Mouse (Mus musculus) ES-E14 (cell line): ENCODE results near the gene Cass4. TPM values are rescaled to one million over a fixed set of nuclear protein-coding genes. Genes with fewer than 3 reads are reported as not detected.

Experiments
- DNase-seq: peaks from one replicate; pipeline ENCODE4 v3.0.0-alpha.2; 2013; ENCODE audit warnings: low read depth, low spot score
- H3K27ac ChIP-seq: 2 replicates; pipeline ENCODE4 v1.5.1; 2012; ENCODE audit warnings: low read depth, mild to moderate bottlenecking, low read length, moderate library complexity, mixed read lengths; ENCODE audit not compliant: poor library complexity, insufficient read depth, severe bottlenecking
- H3K36me3 ChIP-seq: 2 replicates; pipeline ENCODE4 v1.6.1; 2012; ENCODE audit warnings: mild to moderate bottlenecking, low read length, moderate library complexity, mixed read lengths; ENCODE audit not compliant: control insufficient read depth, poor library complexity, insufficient read depth, severe bottlenecking
- H3K4me1 ChIP-seq, 2 experiments: fragments of 150-350 bp in 1 of 2; sonication (generic) in 1 of 2; 2 replicates each; pipeline ENCODE4 v1.6.1; 2012; ENCODE audit warnings: low read length in 2 of 2, mild to moderate bottlenecking in 1 of 2, mixed read lengths in 1 of 2; ENCODE audit not compliant: control insufficient read depth in 2 of 2, insufficient read depth in 2 of 2, poor library complexity in 1 of 2
- H3K4me3 ChIP-seq, 2 experiments: fragments of 150-350 bp in 1 of 2; sonication (generic) in 1 of 2; 2 replicates each; pipeline ENCODE4 v1.5.1; 2012; ENCODE audit warnings: low read length in 2 of 2, low read depth in 1 of 2, mild to moderate bottlenecking in 1 of 2, mixed read lengths in 1 of 2; ENCODE audit not compliant: insufficient read depth in 1 of 2, poor library complexity in 1 of 2, severe bottlenecking in 1 of 2
- H3K9ac ChIP-seq: 2 replicates; pipeline ENCODE4 v1.6.1; 2012; ENCODE audit warnings: low read depth, mild to moderate bottlenecking, low read length, mixed read lengths; ENCODE audit not compliant: poor library complexity, insufficient read depth, severe bottlenecking
- H3K9me3 ChIP-seq: fragments of 150-350 bp; sonication (generic); 2 replicates; pipeline ENCODE4 v1.6.1; 2012; ENCODE audit warnings: low read depth, mild to moderate bottlenecking, low read length; ENCODE audit not compliant: control insufficient read depth, insufficient read depth
- CHD2 ChIP-seq: IDR thresholded peaks from 2 replicates; pipeline ENCODE4 v1.6.1; 2014; ENCODE audit warnings: mild to moderate bottlenecking, low read depth, low read length, inconsistent platforms
- HCFC1 ChIP-seq: IDR thresholded peaks from 2 replicates; pipeline ENCODE4 v1.6.1; 2012; ENCODE audit warnings: low read length, inconsistent platforms, borderline replicate concordance; ENCODE audit not compliant: insufficient read depth
- MAFK ChIP-seq: IDR thresholded peaks from 2 replicates; pipeline ENCODE4 v1.6.1; 2014; ENCODE audit warnings: mild to moderate bottlenecking, low read depth, low read length, inconsistent platforms; ENCODE audit not compliant: insufficient read depth
- ZC3H11A ChIP-seq: IDR thresholded peaks from 2 replicates; pipeline ENCODE4 v1.6.1; 2012; ENCODE audit warnings: low read depth, mild to moderate bottlenecking, inconsistent platforms, low read length, borderline replicate concordance
- ZNF384 ChIP-seq: IDR thresholded peaks from 2 replicates; pipeline ENCODE4 v1.6.1; 2012; ENCODE audit warnings: low read depth, low read length, inconsistent platforms
- in situ Hi-C, 2 experiments: fragments of 600-800 bp; cut with MboI; formaldehyde crosslinking; loops; one replicate each; pipeline ENCODE4 v1.15.1; 2025; ENCODE audit warnings: low sequenced_read_pairs in 2 of 2, inconsistent platforms in 1 of 2; ENCODE audit not compliant: unreplicated experiment in 2 of 2
- total RNA-seq: library from RNA; depleted of rRNA; stranded (reverse); fragments of 300-350 nt; gene quantifications from 2 replicates; pipeline ENCODE4 v1.2.3, GENCODE M21; 2012; rRNA removed

Gene Cass4
- 2.5 and 2.8 TPM in 2 replicates for total RNA-seq

- Histone ChIP-seq H3K9me3 (no peaks in the 10 kb centered on the region), H3K36me3 (no peaks in the 10 kb centered on the region), H3K27ac (no peak within 1 kb of the TSS; the same call in 1 of the 2 replicates), H3K4me1 (peaks cover 3 to 29% of the 10 kb centered on the region in 2 experiments; a peak in 2 of 4 replicates), H3K4me3 (peak within 1 kb of the TSS; percentile 2 to 25), H3K9ac (no peak within 1 kb of the TSS)
- DNase-seq, result no peak
- in situ Hi-C loops, result no loop called here
- peak; percentile 86 for TF ChIP-seq ZNF384
- TF ChIP-seq ZC3H11A, result no peak
Observed at GRCm38 (mm10) chr2:172393391-172394051, at the start of gene Cass4. Cass4 (plus strand) TSS chr2:172393794.

GRCm38 (mm10) chr2:172344669-172345068, 48.9 kb upstream of the Cass4 start:
- Histone ChIP-seq H3K27ac (no peak overlapping the region), H3K9ac (no peak overlapping the region), H3K9me3 (no peaks in the 10 kb centered on the region), H3K4me3 (no peak overlapping the region), H3K4me1 (peaks cover 0 to under 1% of the 10 kb centered on the region in 2 experiments; a peak in 1 of 4 replicates), H3K36me3 (no peaks in the 10 kb centered on the region)
- TF ChIP-seq MAFK, result no peak
- TF ChIP-seq ZNF384, result no peak
- no peak for TF ChIP-seq ZC3H11A
- no peak for TF ChIP-seq CHD2
- TF ChIP-seq HCFC1, result no peak
- in situ Hi-C loops, result no loop called here
- no peak for DNase-seq

- no peaks in the 10 kb centered on the region for H3K36me3 ChIP-seq
- H3K27ac ChIP-seq, result no peak within 1 kb of the TSS
- H3K9ac ChIP-seq, result peak within 1 kb of the TSS; percentile 75
- in situ Hi-C loops, result no loop called here
- H3K4me3 ChIP-seq, result peak within 1 kb of the TSS; percentile 84 to 95
- no peak for TF ChIP-seq CHD2
- TF ChIP-seq MAFK, result no peak
- TF ChIP-seq HCFC1, result no peak
- TF ChIP-seq ZC3H11A, result no peak
- TF ChIP-seq ZNF384, result no peak
- peak; percentile 98 for DNase-seq
- no peaks in the 10 kb centered on the region for H3K9me3 ChIP-seq
- peaks cover 0 to 5% of the 10 kb centered on the region in 2 experiments; a peak in 1 of 4 replicates for H3K4me1 ChIP-seq
Observed at GRCm38 (mm10) chr2:172345258-172345738, 48.3 kb upstream of the Cass4 start, which contains the start of gene Fam210b. Fam210b (plus strand) TSS chr2:172345565.

GRCm38 (mm10) chr2:172346034-172346929, 47.3 kb upstream of the Cass4 start:
- Histone ChIP-seq H3K4me3 (peak overlapping the region; percentile 84 to 95), H3K9ac (peak overlapping the region; percentile 75), H3K36me3 (no peaks in the 10 kb centered on the region), H3K9me3 (no peaks in the 10 kb centered on the region), H3K4me1 (peaks cover 0 to 6% of the 10 kb centered on the region in 2 experiments; a peak in 1 of 4 replicates), H3K27ac (no peak overlapping the region)
- in situ Hi-C loops, result no loop called here
- no peak for DNase-seq
- TF ChIP-seq HCFC1, result no peak
- TF ChIP-seq ZC3H11A, result no peak
- TF ChIP-seq CHD2, result no peak
- no peak for TF ChIP-seq MAFK
